Mouse (Mus musculus) MEL (cell line): ENCODE data around the gene Rab7b.

ENCODE experiments used
- CHD2 ChIP-seq: IDR thresholded peaks from 2 replicates; pipeline ENCODE4 v1.6.1; 2011; ENCODE audit warnings: low read length, improper control_type of control experiment
- CTCF ChIP-seq, 3 experiments: IDR thresholded peaks in 2 of 3; conservative IDR thresholded peaks in 1 of 3; 2 replicates each; pipeline ENCODE4 v1.5.1; 2011 to 2012; ENCODE audit warnings: low read length in 3 of 3, low read depth in 2 of 3, mild to moderate bottlenecking in 2 of 3, improper control_type of control experiment in 1 of 3, inconsistent platforms in 1 of 3, mixed read lengths in 1 of 3, moderate library complexity in 1 of 3; ENCODE audit not compliant: control insufficient read depth in 1 of 3, insufficient read depth in 1 of 3, poor library complexity in 1 of 3, severe bottlenecking in 1 of 3
- E2F4 ChIP-seq: IDR thresholded peaks from 2 replicates; pipeline ENCODE4 v1.6.1; 2011; ENCODE audit warnings: low read depth, low read length, improper control_type of control experiment, borderline replicate concordance
- GABPA ChIP-seq: IDR thresholded peaks from 2 replicates; pipeline ENCODE4 v1.6.1; 2012; ENCODE audit warnings: low read depth, mild to moderate bottlenecking, inconsistent platforms, low read length, improper control_type of control experiment, moderate library complexity
- GATA1 ChIP-seq: IDR thresholded peaks from 2 replicates; pipeline ENCODE4 v1.6.1; 2011; ENCODE audit warnings: low read depth, low read length, improper control_type of control experiment
- HCFC1 ChIP-seq: IDR thresholded peaks from 2 replicates; pipeline ENCODE4 v1.6.1; 2012; ENCODE audit warnings: low read depth, mild to moderate bottlenecking, inconsistent platforms, low read length, improper control_type of control experiment, moderate library complexity
- MXI1 ChIP-seq: IDR thresholded peaks from 2 replicates; pipeline ENCODE4 v1.6.1; 2011; ENCODE audit warnings: mild to moderate bottlenecking, low read depth, low read length, improper control_type of control experiment
- POLR2A ChIP-seq, 2 experiments: IDR thresholded peaks; 2 replicates each; pipeline ENCODE4 v1.6.1; 2011 to 2012; ENCODE audit warnings: low read length in 2 of 2, mild to moderate bottlenecking in 2 of 2, control low read depth in 1 of 2, improper control_type of control experiment in 1 of 2, low read depth in 1 of 2, moderate library complexity in 1 of 2; ENCODE audit not compliant: control insufficient read depth in 1 of 2, insufficient read depth in 1 of 2, poor library complexity in 1 of 2
- POLR2AphosphoS5 ChIP-seq: IDR thresholded peaks from 2 replicates; pipeline ENCODE4 v1.6.1; 2012; ENCODE audit warnings: low read depth, borderline replicate concordance, mild to moderate bottlenecking, inconsistent platforms, low read length, moderate library complexity, mixed read lengths
- SMC3 ChIP-seq: IDR thresholded peaks from 2 replicates; pipeline ENCODE4 v1.6.1; 2011; ENCODE audit warnings: low read depth, low read length, improper control_type of control experiment
- UBTF ChIP-seq: IDR thresholded peaks from 2 replicates; pipeline ENCODE4 v1.6.1; 2012; ENCODE audit warnings: low read depth, mild to moderate bottlenecking, inconsistent platforms, low read length, improper control_type of control experiment, moderate library complexity, borderline replicate concordance; ENCODE audit not compliant: insufficient read depth
- USF2 ChIP-seq, 2 experiments: IDR thresholded peaks; 2 replicates each; pipeline ENCODE4 v1.6.1; 2011 to 2012; ENCODE audit warnings: improper control_type of control experiment in 2 of 2, low read length in 2 of 2, borderline replicate concordance in 1 of 2, inconsistent platforms in 1 of 2, low read depth in 1 of 2, mild to moderate bottlenecking in 1 of 2; ENCODE audit not compliant: insufficient read depth in 1 of 2
- ZKSCAN1 ChIP-seq: IDR thresholded peaks from 2 replicates; pipeline ENCODE4 v1.6.1; 2012; ENCODE audit warnings: low read depth, mild to moderate bottlenecking, inconsistent platforms, low read length, improper control_type of control experiment, moderate library complexity
- ZNF384 ChIP-seq: IDR thresholded peaks from 2 replicates; pipeline ENCODE4 v1.6.1; 2012; ENCODE audit warnings: low read depth, mild to moderate bottlenecking, inconsistent platforms, low read length, improper control_type of control experiment

DNA sequence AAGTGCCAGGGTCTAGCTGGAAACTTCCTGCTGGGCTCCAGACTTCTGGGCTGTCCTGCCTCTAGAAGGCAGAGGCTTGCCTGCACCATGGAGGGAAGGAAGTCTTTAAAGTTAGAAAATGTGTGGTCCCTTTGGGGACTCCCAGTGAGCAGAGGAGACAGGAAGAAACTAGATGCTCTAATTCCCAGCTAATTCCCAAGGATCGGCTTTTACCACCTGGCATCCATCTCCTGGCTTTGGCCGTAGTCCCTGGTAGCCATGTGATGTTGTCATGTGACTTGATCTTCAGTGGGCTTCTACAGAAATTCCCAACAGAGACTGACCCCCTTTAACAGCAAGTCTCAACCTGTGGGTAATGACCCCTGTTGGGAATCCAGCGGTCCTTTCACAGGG, 71.9 kb downstream of the Rab7b start:
- TF ChIP-seq POLR2A (IDR thresholded peaks at IDR 0.05; ENCODE audit: control insufficient read depth in 1 of 2, insufficient read depth in 1 of 2, low read depth in 1 of 2, low read length in 2 of 2, poor library complexity in 1 of 2) (no peak), CTCF (IDR thresholded peaks at IDR 0.05 in 2 of 3, conservative IDR thresholded peaks at IDR 0.05 in 1 of 3; ENCODE audit: control insufficient read depth in 1 of 3, insufficient read depth in 1 of 3, low read depth in 2 of 3, low read length in 3 of 3, poor library complexity in 1 of 3, severe bottlenecking in 1 of 3) (no peak), CHD2 (no peak), POLR2AphosphoS5 (no peak), USF2 (IDR thresholded peaks at IDR 0.05; ENCODE audit: borderline replicate concordance in 1 of 2, insufficient read depth in 1 of 2, low read depth in 1 of 2, low read length in 2 of 2) (no peak), HCFC1 (no peak), GATA1 (no peak), UBTF (no peak), ZNF384 (no peak), E2F4 (no peak), ZKSCAN1 (no peak), MXI1 (no peak), SMC3 (no peak), GABPA (no peak)
